Mouse (Mus musculus) MEL (cell line): Measurements from ENCODE around the gene 4930404N11Rik. TPM values are rescaled to one million over a fixed set of nuclear protein-coding genes. Genes with fewer than 3 reads are reported as not detected.
A peak's percentile ranks its signal among the peaks of the same experiment; 100 is the strongest.

Experiments used
- DNase-seq: peaks from one replicate; pipeline ENCODE4 v3.0.0; 2011; ENCODE audit warnings: low read depth, low spot score
- H3K27ac ChIP-seq: 2 replicates; pipeline ENCODE4 v1.5.1; 2012; ENCODE audit warnings: low read depth, mild to moderate bottlenecking, control low read depth, low read length, moderate library complexity; ENCODE audit not compliant: control insufficient read depth
- H3K27me3 ChIP-seq, 2 experiments: fragments of 150-350 bp in 1 of 2; sonication (generic) in 1 of 2; 2 replicates each; pipeline ENCODE4 v1.6.1; 2012; ENCODE audit warnings: low read length in 2 of 2, mild to moderate bottlenecking in 2 of 2, improper control_type of control experiment in 1 of 2, moderate library complexity in 1 of 2; ENCODE audit not compliant: insufficient read depth in 2 of 2, control insufficient read depth in 1 of 2
- H3K36me3 ChIP-seq, 2 experiments: 2 replicates each; pipeline ENCODE4 v1.6.1; 2012 to 2014; ENCODE audit warnings: low read length in 2 of 2, improper control_type of control experiment in 1 of 2, inconsistent platforms in 1 of 2, mild to moderate bottlenecking in 1 of 2; ENCODE audit not compliant: insufficient read depth in 2 of 2, control insufficient read depth in 1 of 2
- H3K4me1 ChIP-seq, 2 experiments: fragments of 150-350 bp in 1 of 2; sonication (generic) in 1 of 2; 2 replicates each; pipeline ENCODE4 v1.6.1; 2012; ENCODE audit warnings: low read length in 2 of 2, improper control_type of control experiment in 1 of 2, mild to moderate bottlenecking in 1 of 2; ENCODE audit not compliant: insufficient read depth in 2 of 2, control insufficient read depth in 1 of 2
- H3K4me3 ChIP-seq, 2 experiments: fragments of 150-350 bp in 1 of 2; sonication (generic) in 1 of 2; 2 replicates each; pipeline ENCODE4 v1.5.1; 2012; ENCODE audit warnings: low read depth in 2 of 2, low read length in 2 of 2, mild to moderate bottlenecking in 2 of 2, moderate library complexity in 2 of 2, control low read depth in 1 of 2, improper control_type of control experiment in 1 of 2; ENCODE audit not compliant: control insufficient read depth in 1 of 2, insufficient read depth in 1 of 2
- H3K79me2 ChIP-seq: 2 replicates; pipeline ENCODE4 v1.6.1; 2012; ENCODE audit warnings: mild to moderate bottlenecking, low read length, moderate library complexity; ENCODE audit not compliant: control insufficient read depth, poor library complexity, insufficient read depth
- H3K9ac ChIP-seq: 2 replicates; pipeline ENCODE4 v1.6.1; 2012; ENCODE audit warnings: low read depth, mild to moderate bottlenecking, control low read depth, low read length, moderate library complexity; ENCODE audit not compliant: control insufficient read depth, poor library complexity, severe bottlenecking
- H3K9me3 ChIP-seq: fragments of 150-350 bp; sonication (generic); replicated peaks from 2 replicates; pipeline ENCODE4 v1.6.1; 2012; ENCODE audit warnings: mild to moderate bottlenecking, low read length, improper control_type of control experiment, moderate library complexity; ENCODE audit not compliant: insufficient read depth
- BHLHE40 ChIP-seq: IDR thresholded peaks from 2 replicates; pipeline ENCODE4 v1.6.1; 2012; ENCODE audit warnings: low read depth, mild to moderate bottlenecking, inconsistent platforms, low read length, improper control_type of control experiment, borderline replicate concordance
- E2F4 ChIP-seq: IDR thresholded peaks from 2 replicates; pipeline ENCODE4 v1.6.1; 2011; ENCODE audit warnings: low read depth, low read length, improper control_type of control experiment, borderline replicate concordance
- EP300 ChIP-seq, 2 experiments: IDR thresholded peaks; 2 replicates each; pipeline ENCODE4 v1.6.1; 2011; ENCODE audit warnings: improper control_type of control experiment in 2 of 2, low read length in 2 of 2, low read depth in 1 of 2, mild to moderate bottlenecking in 1 of 2
- ETS1 ChIP-seq: IDR thresholded peaks from 2 replicates; pipeline ENCODE4 v1.6.1; 2012; ENCODE audit warnings: low read depth, mild to moderate bottlenecking, inconsistent platforms, low read length, improper control_type of control experiment, moderate library complexity
- GATA1 ChIP-seq: IDR thresholded peaks from 2 replicates; pipeline ENCODE4 v1.6.1; 2011; ENCODE audit warnings: low read depth, low read length, improper control_type of control experiment
- HCFC1 ChIP-seq: IDR thresholded peaks from 2 replicates; pipeline ENCODE4 v1.6.1; 2012; ENCODE audit warnings: low read depth, mild to moderate bottlenecking, inconsistent platforms, low read length, improper control_type of control experiment, moderate library complexity
- JUND ChIP-seq: IDR thresholded peaks from 2 replicates; pipeline ENCODE4 v1.6.1; 2011; ENCODE audit warnings: low read depth, mild to moderate bottlenecking, improper control_type of control experiment, low read length
- MAFK ChIP-seq: IDR thresholded peaks from 2 replicates; pipeline ENCODE4 v1.6.1; 2011; ENCODE audit warnings: low read depth, mild to moderate bottlenecking, low read length, improper control_type of control experiment, borderline replicate concordance
- MAX ChIP-seq: IDR thresholded peaks from 2 replicates; pipeline ENCODE4 v1.6.1; 2011; ENCODE audit warnings: low read length, improper control_type of control experiment
- MXI1 ChIP-seq: IDR thresholded peaks from 2 replicates; pipeline ENCODE4 v1.6.1; 2011; ENCODE audit warnings: mild to moderate bottlenecking, low read depth, low read length, improper control_type of control experiment
- MYC ChIP-seq: IDR thresholded peaks from 2 replicates; pipeline ENCODE4 v1.6.1; 2011; ENCODE audit warnings: low read depth, mild to moderate bottlenecking, low read length, improper control_type of control experiment, moderate library complexity
- NELFE ChIP-seq: IDR thresholded peaks from 2 replicates; pipeline ENCODE4 v1.6.1; 2011; ENCODE audit warnings: low read depth, low read length, improper control_type of control experiment
- POLR2AphosphoS5 ChIP-seq: IDR thresholded peaks from 2 replicates; pipeline ENCODE4 v1.6.1; 2012; ENCODE audit warnings: low read depth, borderline replicate concordance, mild to moderate bottlenecking, inconsistent platforms, low read length, moderate library complexity, mixed read lengths
- RAD21 ChIP-seq: IDR thresholded peaks from 2 replicates; pipeline ENCODE4 v1.6.1; 2011; ENCODE audit warnings: mild to moderate bottlenecking, low read depth, low read length, improper control_type of control experiment
- SIN3A ChIP-seq: IDR thresholded peaks from 2 replicates; pipeline ENCODE4 v1.6.1; 2012; ENCODE audit warnings: low read length, improper control_type of control experiment, inconsistent platforms
- SMC3 ChIP-seq: IDR thresholded peaks from 2 replicates; pipeline ENCODE4 v1.6.1; 2011; ENCODE audit warnings: low read depth, low read length, improper control_type of control experiment
- TAL1 ChIP-seq: IDR thresholded peaks from 2 replicates; pipeline ENCODE4 v1.6.1; 2012; ENCODE audit warnings: mild to moderate bottlenecking, inconsistent platforms, low read length, moderate library complexity, mixed read lengths
- TBP ChIP-seq: IDR thresholded peaks from 2 replicates; pipeline ENCODE4 v1.8.0; 2011; ENCODE audit warnings: low read depth, low read length, improper control_type of control experiment
- UBTF ChIP-seq: IDR thresholded peaks from 2 replicates; pipeline ENCODE4 v1.6.1; 2012; ENCODE audit warnings: low read depth, mild to moderate bottlenecking, inconsistent platforms, low read length, improper control_type of control experiment, moderate library complexity, borderline replicate concordance; ENCODE audit not compliant: insufficient read depth
- USF1 ChIP-seq: IDR thresholded peaks from 2 replicates; pipeline ENCODE4 v1.6.1; 2014; ENCODE audit warnings: low read depth, mild to moderate bottlenecking, inconsistent platforms, low read length, improper control_type of control experiment, moderate library complexity
- ZMIZ1 ChIP-seq: IDR thresholded peaks from 2 replicates; pipeline ENCODE4 v1.6.1; 2012; ENCODE audit warnings: low read depth, mild to moderate bottlenecking, inconsistent platforms, low read length, improper control_type of control experiment, moderate library complexity
- polyA plus RNA-seq, 2 experiments: library from polyadenylated mRNA; stranded (reverse) in 1 of 2; unstranded in 1 of 2; fragments of >175 nt in 1 of 2; fragments of >200 nt in 1 of 2; gene quantifications; 2 replicates each; pipeline versions ENCODE4 v1.2.1 to v1.2.4; 2012; ENCODE audit warnings: low replicate concordance in 2 of 2, low read depth in 1 of 2; ENCODE audit not compliant: insufficient read length in 2 of 2, insufficient read depth in 1 of 2, missing spikeins in 1 of 2
- total RNA-seq: library from RNA; depleted of rRNA; stranded (reverse); fragments of 300-350 nt; gene quantifications from 2 replicates; pipeline ENCODE4 v1.2.3, GENCODE M21; 2012

The 4930404N11Rik gene
- total and polyA plus RNA-seq, 3 experiments, result 3.1 to 12.1 TPM; not detected in 1

DNA sequence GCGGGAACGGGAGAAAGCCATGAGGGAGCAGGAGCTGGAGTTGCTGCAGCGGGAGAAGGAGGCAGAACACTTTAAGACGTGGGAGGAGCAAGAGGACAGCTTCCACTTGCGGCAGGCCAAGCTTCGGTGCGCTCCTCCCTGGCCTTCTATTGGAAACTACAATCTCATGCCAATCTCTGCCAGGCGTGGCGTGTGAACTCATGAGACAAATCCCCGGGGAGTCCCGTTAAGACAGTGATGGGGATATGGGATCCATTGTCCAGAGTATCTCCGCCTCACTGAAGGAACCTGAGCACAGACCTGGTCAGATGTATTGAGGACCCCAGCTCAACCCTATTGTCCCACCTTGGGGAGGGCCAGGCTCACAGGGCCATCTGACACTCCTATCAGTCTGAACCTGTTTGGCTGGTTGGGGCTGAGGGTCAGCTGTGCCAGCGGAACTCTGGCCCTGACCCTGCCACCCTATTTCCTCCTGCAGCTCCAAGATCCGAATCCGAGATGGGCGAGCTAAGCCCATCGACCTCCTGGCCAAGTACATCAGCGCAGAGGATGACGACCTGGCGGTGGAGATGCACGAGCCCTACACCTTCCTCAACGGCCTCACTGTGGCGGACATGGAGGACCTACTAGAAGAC, 42.4 kb downstream of the 4930404N11Rik start:
- Histone ChIP-seq H3K27ac (no peak overlapping the region), H3K36me3 (peaks cover 2 to 6% of the 10 kb centered on the region in 2 experiments; a peak in 2 of 4 replicates), H3K4me1 (peaks cover 0 to 12% of the 10 kb centered on the region in 2 experiments; a peak in 3 of 4 replicates), H3K4me3 (no peak overlapping the region), H3K9me3 (no peaks in the 10 kb centered on the region), H3K9ac (no peak overlapping the region), H3K27me3 (no peaks in the 10 kb centered on the region), H3K79me2 (peaks cover 20% of the 10 kb centered on the region)
- DNase-seq, result no peak
- TF ChIP-seq MXI1 (no peak), USF1 (no peak), ZMIZ1 (no peak), SMC3 (no peak), UBTF (no peak), SIN3A (no peak), HCFC1 (no peak), ETS1 (no peak), EP300 (IDR thresholded peaks at IDR 0.05; ENCODE audit: low read depth in 1 of 2, low read length in 2 of 2) (no peak), TAL1 (no peak), POLR2AphosphoS5 (no peak), TBP (no peak), JUND (no peak), GATA1 (no peak)
- TF ChIP-seq, all 39 proteins: peak for 0

- Histone ChIP-seq H3K27ac (no peak overlapping the region), H3K79me2 (peaks cover 20% of the 10 kb centered on the region), H3K36me3 (peaks cover 2 to 6% of the 10 kb centered on the region in 2 experiments; a peak in 2 of 4 replicates), H3K9ac (peak overlapping the region; percentile 93), H3K9me3 (no peaks in the 10 kb centered on the region), H3K4me1 (peaks cover 0 to 12% of the 10 kb centered on the region in 2 experiments; a peak in 3 of 4 replicates), H3K4me3 (no peak overlapping the region), H3K27me3 (no peaks in the 10 kb centered on the region)
- no peak for DNase-seq
- no peak for TF ChIP-seq BHLHE40
- TF ChIP-seq SMC3, result no peak
- TF ChIP-seq ETS1, result no peak
- no peak for TF ChIP-seq MYC
- no peak for TF ChIP-seq RAD21
- TF ChIP-seq NELFE, result no peak
- no peak for TF ChIP-seq MAFK
- TF ChIP-seq E2F4, result no peak
- TF ChIP-seq ZMIZ1, result no peak
- no peak for TF ChIP-seq MAX
- no peak for TF ChIP-seq TBP
These were observed 43.2 kb downstream of the 4930404N11Rik start for GRCm38 (mm10) chr10:81322444-81322843.
